Mouse (Mus musculus): ENCODE data around the gene Muc3a. TPM values are rescaled to one million over a fixed set of nuclear protein-coding genes. Genes with fewer than 3 reads are reported as not detected.

Gene Muc3a
- polyA plus RNA-seq (2014; fragmentation: Nextera tagmentation; extraction: Ambion mirVana), result 2.2 and 2.4 TPM in 2 replicates

GRCm38 (mm10) chr5:137212289-137212688 lies at the start of gene Muc3a:
Muc3a (minus strand) TSS chr5:137212389.
- no peaks in the 10 kb centered on the region for H3K4me1 ChIP-seq (replicated peaks; ENCODE audit: control insufficient read depth, insufficient read depth, low read length)
- WGBS, result 78% methylated on average over 2 of the region's 2 CpGs
- no peak within 1 kb of the TSS for H3K4me3 ChIP-seq (ENCODE audit: low read depth, low read length)
- no peak within 1 kb of the TSS for H3K9ac ChIP-seq (ENCODE audit: low read length)
- no peak within 1 kb of the TSS for H3K27ac ChIP-seq (ENCODE audit: low read depth)
- H3K36me3 ChIP-seq (ENCODE audit: control insufficient read depth, insufficient read depth, low read length), result no peaks in the 10 kb centered on the region
- ATAC-seq (replicated peaks; ENCODE audit: low FRiP score, low TSS enrichment, low read depth) (no peak), DNase-seq (ENCODE audit: low spot score) (no peak)
- no peaks in the 10 kb centered on the region for H3K27me3 ChIP-seq (replicated peaks; ENCODE audit: control insufficient read depth, insufficient read depth, low read length)
- no peaks in the 10 kb centered on the region for H3K9me3 ChIP-seq (ENCODE audit: control insufficient read depth, low read length)
- H3K4me2 ChIP-seq (ENCODE audit: low read length), result no peak within 1 kb of the TSS

- no peak overlapping the region for H3K9ac ChIP-seq (ENCODE audit: low read length)
- no peak overlapping the region for H3K4me3 ChIP-seq (ENCODE audit: low read depth, low read length)
- no peaks in the 10 kb centered on the region for H3K36me3 ChIP-seq (ENCODE audit: control insufficient read depth, insufficient read depth, low read length)
- no peaks in the 10 kb centered on the region for H3K27me3 ChIP-seq (replicated peaks; ENCODE audit: control insufficient read depth, insufficient read depth, low read length)
- no peaks in the 10 kb centered on the region for H3K9me3 ChIP-seq (ENCODE audit: control insufficient read depth, low read length)
- H3K27ac ChIP-seq (ENCODE audit: low read depth), result no peak overlapping the region
- WGBS, result 12% methylated on average over 16 of the region's 17 CpGs
- ATAC-seq (replicated peaks; ENCODE audit: low FRiP score, low TSS enrichment, low read depth) (peak; percentile 64), DNase-seq (ENCODE audit: low spot score) (no peak)
- H3K4me2 ChIP-seq (ENCODE audit: low read length), result no peak overlapping the region
- no peaks in the 10 kb centered on the region for H3K4me1 ChIP-seq (replicated peaks; ENCODE audit: control insufficient read depth, insufficient read depth, low read length)
These were observed 917 bp downstream of the Muc3a start for GRCm38 (mm10) chr5:137211114-137211829.

DNA sequence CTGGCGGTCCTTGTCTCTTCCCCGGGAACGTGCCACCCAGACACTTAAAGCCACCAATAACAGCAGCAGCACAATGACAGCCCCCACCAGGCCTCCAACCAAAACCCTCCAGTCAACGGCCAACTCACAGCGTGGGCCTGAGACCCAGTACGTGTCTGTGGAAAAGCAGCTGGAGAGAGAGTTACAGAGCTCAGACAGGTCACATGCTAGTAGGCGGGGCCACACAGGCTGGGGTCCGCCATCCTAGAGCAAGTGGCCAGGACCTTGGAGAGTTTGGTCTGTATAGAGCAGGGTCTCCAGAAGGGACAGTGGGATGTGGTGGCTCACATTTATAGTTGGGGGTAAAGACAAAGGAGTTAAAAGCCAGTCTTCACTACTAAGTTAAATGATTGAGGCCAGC lies 1.5 kb downstream of the Muc3a start:
- Histone ChIP-seq H3K9ac (ENCODE audit: low read length) (no peak overlapping the region), H3K4me3 (ENCODE audit: low read depth, low read length) (no peak overlapping the region), H3K9me3 (ENCODE audit: control insufficient read depth, low read length) (no peaks in the 10 kb centered on the region), H3K36me3 (ENCODE audit: control insufficient read depth, insufficient read depth, low read length) (no peaks in the 10 kb centered on the region), H3K27me3 (replicated peaks; ENCODE audit: control insufficient read depth, insufficient read depth, low read length) (no peaks in the 10 kb centered on the region), H3K4me1 (replicated peaks; ENCODE audit: control insufficient read depth, insufficient read depth, low read length) (no peaks in the 10 kb centered on the region), H3K27ac (ENCODE audit: low read depth) (no peak overlapping the region), H3K4me2 (ENCODE audit: low read length) (no peak overlapping the region)
- no peak for DNase-seq (ENCODE audit: low spot score)
- WGBS, result 63% methylated on average over 8 of the region's 8 CpGs
- no peak for ATAC-seq (replicated peaks; ENCODE audit: low FRiP score, low TSS enrichment, low read depth)

DNA sequence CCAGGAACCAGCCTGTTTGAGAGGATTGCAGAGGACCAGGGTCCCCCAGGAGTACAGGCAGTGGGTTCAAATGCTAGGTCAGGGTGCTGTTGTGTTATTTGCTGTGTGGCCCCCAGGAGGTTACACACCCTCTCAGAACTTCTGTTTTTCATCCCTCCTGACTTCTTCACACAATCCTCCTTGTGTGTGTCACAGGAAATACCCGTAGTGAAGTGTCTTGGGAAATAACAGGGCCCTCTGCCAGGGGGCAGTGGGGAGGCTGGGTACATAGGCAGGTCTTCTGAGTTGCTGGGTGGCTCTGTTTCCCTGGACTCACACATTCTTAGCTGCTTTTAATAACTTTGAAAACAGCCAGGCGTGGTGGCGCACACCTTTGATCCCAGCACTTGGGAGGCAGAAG lies 6.9 kb downstream of the Muc3a start:
- no peak overlapping the region for H3K9ac ChIP-seq (ENCODE audit: low read length)
- H3K4me3 ChIP-seq (ENCODE audit: low read depth, low read length), result no peak overlapping the region
- no peaks in the 10 kb centered on the region for H3K27me3 ChIP-seq (replicated peaks; ENCODE audit: control insufficient read depth, insufficient read depth, low read length)
- H3K27ac ChIP-seq (ENCODE audit: low read depth), result no peak overlapping the region
- H3K4me1 ChIP-seq (replicated peaks; ENCODE audit: control insufficient read depth, insufficient read depth, low read length), result no peaks in the 10 kb centered on the region
- H3K4me2 ChIP-seq (ENCODE audit: low read length), result no peak overlapping the region
- no peak for ATAC-seq (replicated peaks; ENCODE audit: low FRiP score, low TSS enrichment, low read depth)
- no peaks in the 10 kb centered on the region for H3K36me3 ChIP-seq (ENCODE audit: control insufficient read depth, insufficient read depth, low read length)
- H3K9me3 ChIP-seq (ENCODE audit: control insufficient read depth, low read length), result no peaks in the 10 kb centered on the region
- 86% methylated on average over 3 of the region's 3 CpGs for WGBS
- no peak for DNase-seq (ENCODE audit: low spot score)

DNA sequence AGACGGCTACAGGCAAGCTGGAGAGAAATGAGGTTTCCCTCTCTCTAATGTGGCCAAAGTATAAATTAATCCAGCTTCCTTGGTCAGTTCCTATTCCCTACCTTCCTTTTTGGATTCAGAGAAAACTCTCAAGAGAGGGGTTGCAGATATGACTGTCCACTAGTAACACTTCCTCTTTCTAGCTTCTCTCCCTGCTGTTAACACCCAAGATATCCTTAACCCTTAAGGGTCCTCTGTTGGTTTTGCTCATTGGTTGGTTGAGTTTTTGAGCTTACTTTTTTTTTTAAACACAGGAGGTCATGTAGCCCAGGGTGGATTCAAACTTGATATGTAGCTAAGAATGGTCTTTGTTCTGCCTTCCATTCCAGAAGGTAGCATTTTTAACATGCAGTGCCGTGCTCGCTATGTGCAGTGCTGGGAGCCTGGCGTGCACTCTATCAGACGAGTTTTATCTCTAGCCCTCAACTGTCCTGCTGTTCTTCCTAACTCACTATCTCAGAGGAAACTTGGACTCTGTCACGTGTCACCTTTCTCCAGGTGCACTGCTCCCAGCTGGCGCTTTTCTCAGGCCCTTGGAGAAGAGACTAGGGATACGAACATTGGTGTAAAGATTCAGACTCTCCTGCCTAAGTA lies 17.6 kb downstream of the Muc3a start:
- H3K9ac ChIP-seq (ENCODE audit: low read length), result no peak overlapping the region
- DNase-seq (ENCODE audit: low spot score) (no peak), ATAC-seq (replicated peaks; ENCODE audit: low FRiP score, low TSS enrichment, low read depth) (no peak)
- H3K36me3 ChIP-seq (ENCODE audit: control insufficient read depth, insufficient read depth, low read length), result no peaks in the 10 kb centered on the region
- H3K4me1 ChIP-seq (replicated peaks; ENCODE audit: control insufficient read depth, insufficient read depth, low read length), result no peaks in the 10 kb centered on the region
- H3K9me3 ChIP-seq (ENCODE audit: control insufficient read depth, low read length), result no peaks in the 10 kb centered on the region
- H3K4me3 ChIP-seq (ENCODE audit: low read depth, low read length), result no peak overlapping the region
- WGBS, result 68% methylated on average over 8 of the region's 8 CpGs
- H3K4me2 ChIP-seq (ENCODE audit: low read length), result no peak overlapping the region
- H3K27me3 ChIP-seq (replicated peaks; ENCODE audit: control insufficient read depth, insufficient read depth, low read length), result 0 out of 2 replicates have a peak, but pooled peaks cover 2% of the 10 kb centered on the region
- no peak overlapping the region for H3K27ac ChIP-seq (ENCODE audit: low read depth)

DNA sequence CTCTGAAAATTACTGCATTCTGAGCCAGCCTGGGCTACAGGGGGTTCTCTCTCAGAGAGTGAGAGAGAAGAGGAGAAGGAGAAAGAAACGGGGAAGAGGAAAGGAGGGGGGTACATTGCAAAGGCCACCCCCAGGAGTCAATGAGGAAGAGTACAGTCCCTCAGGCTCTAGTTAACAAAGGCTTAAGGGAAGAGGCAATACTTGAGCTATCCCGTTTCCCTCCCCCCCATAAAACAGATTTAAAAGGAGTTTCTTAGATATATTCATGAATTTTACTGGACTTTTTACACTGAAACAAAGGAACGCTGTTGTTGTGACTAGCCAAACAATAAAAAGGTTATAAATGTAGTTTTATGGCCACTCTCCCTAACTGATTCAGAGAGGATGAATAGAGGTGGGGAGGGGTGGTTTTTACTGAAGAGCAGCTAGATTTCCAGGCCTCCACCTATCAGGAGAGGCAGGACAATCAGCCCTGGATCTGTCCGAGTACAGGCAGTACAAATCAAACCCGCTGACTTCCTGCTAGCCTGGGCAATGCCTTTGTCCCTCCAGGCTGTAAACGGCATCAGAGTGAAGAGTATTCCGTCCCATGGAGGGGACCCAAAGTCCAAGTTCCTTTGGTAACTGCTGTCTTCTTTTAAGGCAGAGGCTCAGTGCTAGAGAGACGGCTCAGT lies 18.8 kb downstream of the Muc3a start:
- 46% methylated on average over 8 of the region's 8 CpGs for WGBS
- Histone ChIP-seq H3K9ac (ENCODE audit: low read length) (no peak overlapping the region), H3K4me3 (ENCODE audit: low read depth, low read length) (no peak overlapping the region), H3K36me3 (ENCODE audit: control insufficient read depth, insufficient read depth, low read length) (no peaks in the 10 kb centered on the region), H3K4me2 (ENCODE audit: low read length) (no peak overlapping the region), H3K4me1 (replicated peaks; ENCODE audit: control insufficient read depth, insufficient read depth, low read length) (no peaks in the 10 kb centered on the region), H3K27ac (ENCODE audit: low read depth) (peak overlapping the region; percentile 65), H3K27me3 (replicated peaks; ENCODE audit: control insufficient read depth, insufficient read depth, low read length) (0 out of 2 replicates have a peak, but pooled peaks cover 5% of the 10 kb centered on the region), H3K9me3 (ENCODE audit: control insufficient read depth, low read length) (no peaks in the 10 kb centered on the region)
- ATAC-seq (replicated peaks; ENCODE audit: low FRiP score, low TSS enrichment, low read depth), result peak; percentile 86
- no peak for DNase-seq (ENCODE audit: low spot score)

GRCm38 (mm10) chr5:137189326-137189725 lies 22.9 kb downstream of the Muc3a start:
- Histone ChIP-seq H3K27me3 (replicated peaks; ENCODE audit: control insufficient read depth, insufficient read depth, low read length) (0 out of 2 replicates have a peak, but pooled peaks cover 5% of the 10 kb centered on the region), H3K4me1 (replicated peaks; ENCODE audit: control insufficient read depth, insufficient read depth, low read length) (no peaks in the 10 kb centered on the region), H3K4me3 (ENCODE audit: low read depth, low read length) (peak overlapping the region; percentile 41), H3K9me3 (ENCODE audit: control insufficient read depth, low read length) (no peaks in the 10 kb centered on the region), H3K27ac (ENCODE audit: low read depth) (no peak overlapping the region), H3K4me2 (ENCODE audit: low read length) (peak overlapping the region; percentile 77), H3K9ac (ENCODE audit: low read length) (peak overlapping the region; percentile 48), H3K36me3 (ENCODE audit: control insufficient read depth, insufficient read depth, low read length) (no peaks in the 10 kb centered on the region)
- 2% methylated on average over 34 of the region's 34 CpGs for WGBS
- 0 out of 2 replicates have a peak, but pooled peaks have one; percentile 38 for ATAC-seq (replicated peaks; ENCODE audit: low FRiP score, low TSS enrichment, low read depth)
- DNase-seq (ENCODE audit: low spot score), result peak; percentile 73

- no peak for ATAC-seq (replicated peaks; ENCODE audit: low FRiP score, low TSS enrichment, low read depth)
- 88% methylated on average over 8 of the region's 8 CpGs for WGBS
These were observed 26.8 kb downstream of the Muc3a start for GRCm38 (mm10) chr5:137185362-137185761.

More at GRCm38 (mm10) chr5:137185362-137185761, 26.8 kb downstream of the Muc3a start:
- Histone ChIP-seq H3K9me3 (ENCODE audit: control insufficient read depth, low read length) (no peaks in the 10 kb centered on the region), H3K4me1 (replicated peaks; ENCODE audit: control insufficient read depth, insufficient read depth, low read length) (no peaks in the 10 kb centered on the region), H3K27ac (ENCODE audit: low read depth) (no peak overlapping the region), H3K27me3 (replicated peaks; ENCODE audit: control insufficient read depth, insufficient read depth, low read length) (0 out of 2 replicates have a peak, but pooled peaks cover 5% of the 10 kb centered on the region), H3K36me3 (ENCODE audit: control insufficient read depth, insufficient read depth, low read length) (no peaks in the 10 kb centered on the region), H3K4me2 (ENCODE audit: low read length) (no peak overlapping the region), H3K4me3 (ENCODE audit: low read depth, low read length) (no peak overlapping the region), H3K9ac (ENCODE audit: low read length) (no peak overlapping the region)
- DNase-seq (ENCODE audit: low spot score), result no peak

Measured in intestine, embryonic 14.5 days (tissue).